Mouse (Mus musculus): ENCODE data around the gene Cped1.

DNA sequence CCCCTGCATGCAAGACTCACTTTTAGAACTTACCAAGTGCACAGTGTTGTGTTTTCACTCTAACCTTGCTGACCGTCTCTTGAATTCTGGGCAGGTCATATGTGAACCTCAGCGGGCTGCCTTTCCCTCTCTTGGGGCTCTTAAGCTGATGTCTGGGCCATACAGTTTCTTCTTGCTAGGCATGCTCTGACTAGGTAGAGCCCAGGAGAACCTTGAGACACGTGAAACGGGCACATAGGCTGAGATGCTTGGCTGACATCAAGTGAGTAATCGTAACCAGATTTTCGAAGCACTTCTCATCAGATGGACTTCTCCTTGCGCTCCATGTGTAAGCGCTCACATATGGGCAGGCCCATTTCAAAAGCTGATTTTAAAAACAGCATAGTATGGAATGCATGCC is 237.2 kb downstream of the Cped1 start:
- TF ChIP-seq CTCF (IDR thresholded peaks at IDR 0.05; ENCODE audit: insufficient read depth, low read depth, low read length) (no peak), POLR2A (IDR thresholded peaks at IDR 0.05; ENCODE audit: insufficient read depth, low read depth, low read length) (no peak)

Measured in olfactory bulb, adult 2 months (tissue).